Mouse (Mus musculus): Measurements from ENCODE around the gene Fam20b.
"Not testable (repeated sequence)": the region's sequence is repeated elsewhere in the genome, so short reads cannot be mapped to it uniquely, and the experiment has no call there.

Gene Fam20b

DNA sequence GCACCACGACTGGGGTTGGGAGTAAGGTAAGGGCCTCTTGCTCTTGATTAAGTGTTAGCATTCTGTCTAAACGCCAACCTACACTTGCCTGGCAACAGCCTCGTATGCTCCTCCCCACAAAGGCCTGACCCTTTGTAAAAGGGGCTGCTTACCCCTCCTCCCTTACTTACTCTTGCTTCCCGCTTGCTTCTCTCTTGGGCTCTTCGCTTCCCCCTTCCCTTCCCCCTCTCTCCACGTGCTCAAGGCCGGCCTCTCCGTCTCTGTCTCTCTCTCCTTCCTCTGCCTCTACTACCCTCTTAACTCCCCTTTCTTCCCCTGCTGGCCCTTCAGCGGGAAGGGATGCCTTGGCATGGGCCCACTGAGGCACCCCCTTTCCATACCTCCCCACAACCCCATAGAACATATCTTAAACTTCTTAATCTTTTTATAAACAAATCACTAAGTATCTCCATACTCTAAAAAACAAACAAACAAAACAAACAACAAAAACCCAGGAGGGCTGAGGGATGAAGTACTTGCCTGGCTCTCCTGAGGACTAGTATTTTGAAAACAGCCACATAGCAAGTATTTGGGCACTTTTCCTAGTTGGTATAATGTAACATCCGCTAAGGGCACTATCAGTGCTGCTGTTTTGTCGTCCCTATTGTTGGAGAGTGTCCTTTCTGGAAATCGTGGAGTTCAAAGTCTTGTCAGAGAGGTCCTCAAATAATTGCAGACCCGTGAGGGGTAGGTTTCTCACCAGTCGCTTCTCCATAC, 46.0 kb downstream of the Fam20b start:
- no peak for DNase-seq (ENCODE audit: low spot score in 2 of 2)

DNA sequence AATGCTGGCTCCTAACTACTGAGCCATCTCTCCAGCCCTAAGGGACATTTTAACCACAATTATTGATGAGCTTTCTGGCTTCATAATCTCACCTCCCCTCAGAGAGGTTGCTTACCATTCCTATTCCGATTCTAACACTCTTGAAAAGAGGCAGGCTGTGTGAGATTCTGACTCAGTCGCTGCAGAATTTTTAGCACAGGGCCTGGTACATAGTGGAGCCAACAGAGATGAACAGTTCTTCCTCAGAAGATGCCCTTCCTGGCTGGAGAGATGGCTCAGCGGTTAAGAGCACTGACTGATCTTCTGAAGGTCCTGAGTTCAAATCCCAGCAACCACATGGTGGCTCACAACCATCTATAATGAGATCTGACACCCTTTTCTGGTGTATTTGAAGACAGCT, 47.0 kb downstream of the Fam20b start:
- no peak for DNase-seq (ENCODE audit: low spot score in 2 of 2)

DNA sequence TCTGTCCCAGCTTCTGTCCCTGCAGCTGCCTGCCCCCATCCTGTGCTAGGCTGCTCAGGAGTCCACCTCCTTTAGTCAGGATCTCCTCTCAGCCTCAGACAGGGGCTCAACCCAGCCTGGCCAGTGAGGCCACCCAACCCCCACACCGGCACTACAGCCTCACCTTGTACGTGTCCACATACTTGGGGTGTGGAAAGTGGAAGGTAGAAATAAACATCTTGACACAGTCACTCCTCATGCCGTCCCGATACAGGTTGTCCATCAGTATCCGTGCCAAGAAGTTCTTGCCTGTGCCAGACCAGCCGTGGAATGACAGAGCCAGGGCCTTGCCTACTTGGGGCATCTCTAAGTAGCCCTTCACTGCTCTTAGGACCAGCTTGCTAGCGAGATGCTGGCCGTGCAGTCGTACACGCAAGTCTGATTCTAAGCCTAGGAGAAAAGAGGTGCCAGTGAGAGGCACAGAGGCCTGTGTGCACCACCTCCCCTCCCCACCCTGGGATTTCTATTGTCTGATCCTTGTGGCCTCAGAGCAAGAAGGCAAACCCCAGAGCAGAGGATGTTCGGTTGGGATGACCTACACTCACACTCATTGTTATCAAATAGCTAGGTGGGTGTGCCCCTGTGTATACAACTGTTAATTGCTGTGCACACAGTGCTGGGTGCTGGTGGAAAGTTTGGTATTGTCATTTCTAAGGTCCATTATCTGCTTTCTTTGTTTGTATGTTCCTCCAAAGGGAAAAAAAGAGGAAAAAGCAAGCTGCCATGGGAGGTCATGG, 49.5 kb downstream of the Fam20b start:
- DNase-seq (ENCODE audit: low spot score in 2 of 2) = no peak

DNA sequence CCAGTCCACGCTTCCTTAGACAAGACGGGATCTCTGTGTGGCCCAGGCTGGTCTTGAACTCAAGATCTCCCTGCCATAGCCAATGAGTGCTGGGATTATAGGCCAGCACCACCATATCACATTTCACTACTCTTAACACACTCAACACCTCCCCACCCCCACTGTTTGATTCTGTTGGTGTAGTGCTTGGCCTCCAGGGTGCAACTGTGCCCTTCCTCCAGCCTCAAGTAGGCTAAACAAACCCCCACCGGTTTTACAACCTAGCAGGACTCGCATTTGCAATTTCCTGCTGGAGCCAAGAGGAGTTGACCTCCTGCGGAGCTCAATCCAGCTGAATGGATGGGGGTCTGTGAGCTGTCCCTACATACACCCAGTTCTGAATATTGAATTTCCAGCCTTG, 50.3 kb downstream of the Fam20b start:
- no peak for DNase-seq (ENCODE audit: low spot score in 2 of 2)

DNA sequence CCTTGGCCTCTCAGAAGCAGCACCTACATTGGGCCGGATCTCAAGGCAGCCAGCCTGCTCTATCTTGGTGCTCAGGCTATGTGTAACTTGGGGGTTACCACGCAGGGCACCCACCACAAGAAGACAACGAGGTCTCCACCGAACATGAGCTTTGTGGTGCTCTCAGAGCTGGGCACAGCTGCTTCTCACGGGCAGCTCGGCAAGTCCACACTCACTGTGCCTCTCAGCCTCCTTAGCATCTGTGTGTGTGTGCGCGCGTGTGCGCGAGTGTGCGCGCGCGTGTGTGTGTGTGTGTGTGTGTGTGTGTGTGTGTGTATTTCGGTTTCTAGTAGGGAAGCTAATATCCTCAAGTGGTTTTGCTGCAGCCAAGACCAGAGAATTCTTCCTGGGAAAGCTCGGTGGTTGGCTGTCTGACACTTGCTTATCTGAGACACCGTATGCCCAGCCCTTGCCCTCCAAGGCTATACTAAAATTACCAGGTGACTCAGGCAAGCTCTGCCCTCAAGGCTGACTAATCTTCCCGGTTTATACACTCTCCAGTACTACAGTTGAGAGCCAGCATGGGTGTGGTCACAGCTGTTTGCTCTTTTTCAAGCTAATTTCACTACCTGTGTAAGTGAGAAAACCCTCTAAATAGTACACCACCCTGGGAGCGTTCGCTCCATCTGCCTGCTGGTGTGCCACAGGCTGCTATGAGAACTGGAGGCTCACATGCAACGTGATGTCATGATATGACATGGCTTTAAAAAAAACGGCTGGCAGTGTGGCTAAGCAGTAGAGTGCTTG, 51.6 kb downstream of the Fam20b start:
- peak in 1 of 2 experiments; percentile 59 for DNase-seq (ENCODE audit: low spot score in 2 of 2)

DNA sequence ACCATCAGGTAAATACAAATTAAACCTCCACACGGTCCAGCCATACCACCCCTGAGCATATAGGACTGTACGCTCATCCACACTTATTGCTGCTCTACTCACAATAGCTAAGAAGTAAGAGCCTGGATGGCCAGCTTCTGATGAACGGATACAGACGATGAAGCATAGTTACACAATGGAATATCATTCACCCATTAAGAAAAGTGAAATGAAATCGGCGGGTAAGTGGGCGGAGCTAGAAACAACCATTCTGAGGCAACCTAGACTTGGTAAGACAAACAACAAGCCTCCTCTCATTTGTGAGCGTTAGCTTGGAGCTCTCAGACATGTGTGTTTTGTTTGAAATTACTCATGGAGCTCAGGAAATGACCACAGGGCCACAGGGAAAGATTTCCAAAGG, 53.1 kb downstream of the Fam20b start:
- DNase-seq (ENCODE audit: low spot score in 2 of 2) = no peak

DNA sequence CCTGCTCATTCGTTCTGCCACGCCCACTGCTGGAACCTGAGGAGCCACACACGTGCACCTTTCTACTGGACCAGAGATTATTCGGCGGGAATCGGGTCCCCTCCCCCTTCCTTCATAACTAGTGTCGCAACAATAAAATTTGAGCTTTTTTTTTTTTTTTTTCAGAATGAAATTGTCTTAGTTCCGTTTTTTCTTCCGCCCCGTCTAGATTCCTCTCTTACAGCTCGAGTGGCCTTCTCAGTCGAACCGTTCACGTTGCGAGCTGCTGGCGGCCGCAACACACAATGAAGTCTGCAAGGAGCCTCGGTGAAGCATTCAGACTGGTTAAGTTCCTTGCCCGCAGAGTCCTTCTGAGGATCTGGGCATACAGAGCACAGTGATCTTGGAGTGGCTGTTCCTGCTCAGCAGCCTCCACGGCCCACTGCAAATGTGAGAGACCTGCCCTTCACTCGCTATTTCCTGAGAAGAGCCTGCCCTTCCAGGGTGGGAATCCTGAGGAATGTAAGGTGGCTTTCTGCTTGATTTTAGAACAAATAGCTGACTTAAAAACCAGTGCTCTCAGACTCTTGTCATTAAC, 58.1 kb downstream of the Fam20b start:
- not testable (repeated sequence) for DNase-seq (ENCODE audit: low spot score in 2 of 2)

DNA sequence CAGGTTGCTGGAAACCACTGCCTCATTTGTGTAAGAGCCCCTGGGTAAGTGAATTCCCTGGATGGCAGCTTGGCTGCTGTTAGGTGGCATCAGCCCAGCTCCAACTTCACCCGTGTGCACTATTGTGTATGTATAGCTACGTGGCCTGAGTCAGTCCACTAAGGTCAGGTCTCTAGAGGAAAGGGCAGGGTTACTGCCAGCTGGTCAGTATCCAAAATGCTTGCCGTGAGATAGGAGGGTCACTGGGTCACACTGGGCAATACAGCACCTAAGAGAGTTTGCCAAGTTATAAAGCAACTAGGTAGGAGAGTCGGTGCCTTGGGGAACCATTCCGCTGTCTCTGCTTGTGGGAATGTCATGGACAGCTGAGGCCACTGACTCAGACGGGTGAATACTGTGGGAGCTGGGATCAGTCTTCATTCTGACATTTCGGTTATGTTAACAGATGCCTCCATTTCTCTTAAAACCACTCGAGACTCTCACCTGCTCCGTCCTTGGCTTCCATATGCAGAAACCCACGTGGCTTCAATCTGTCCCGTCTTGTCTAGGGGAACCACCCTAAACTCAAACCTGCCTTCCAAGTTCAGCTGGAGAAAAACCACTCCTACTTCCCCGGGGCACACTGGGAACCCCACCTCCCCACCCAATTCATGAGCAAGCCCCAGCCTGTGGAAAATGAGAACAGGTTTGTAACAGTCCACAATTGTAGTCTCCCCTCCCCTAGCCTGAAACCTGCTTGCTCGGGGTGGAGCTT, 58.8 kb downstream of the Fam20b start:
- DNase-seq (ENCODE audit: low spot score in 2 of 2) = peak in 1 of 2 experiments; percentile 66

DNA sequence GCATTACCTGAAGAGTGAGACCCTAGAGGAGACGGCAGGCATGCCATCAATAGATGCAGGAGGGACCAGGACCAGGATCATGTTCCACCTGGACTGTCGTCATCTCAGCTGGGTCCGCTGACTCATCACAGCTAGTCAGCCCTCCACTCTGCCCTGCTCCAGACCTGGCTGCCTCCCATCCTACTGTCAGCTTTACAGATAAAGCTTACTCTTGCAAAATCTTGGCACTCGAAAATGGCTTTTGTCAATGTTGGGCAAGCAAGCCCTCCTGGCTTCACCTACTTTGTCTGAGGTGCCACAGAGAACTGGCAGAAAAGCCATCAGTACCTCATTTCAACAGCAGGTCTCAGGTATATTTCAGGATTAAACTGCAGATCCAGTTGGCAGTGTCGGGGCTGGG, 60.2 kb downstream of the Fam20b start:
- DNase-seq (ENCODE audit: low spot score in 2 of 2) = no peak

DNA sequence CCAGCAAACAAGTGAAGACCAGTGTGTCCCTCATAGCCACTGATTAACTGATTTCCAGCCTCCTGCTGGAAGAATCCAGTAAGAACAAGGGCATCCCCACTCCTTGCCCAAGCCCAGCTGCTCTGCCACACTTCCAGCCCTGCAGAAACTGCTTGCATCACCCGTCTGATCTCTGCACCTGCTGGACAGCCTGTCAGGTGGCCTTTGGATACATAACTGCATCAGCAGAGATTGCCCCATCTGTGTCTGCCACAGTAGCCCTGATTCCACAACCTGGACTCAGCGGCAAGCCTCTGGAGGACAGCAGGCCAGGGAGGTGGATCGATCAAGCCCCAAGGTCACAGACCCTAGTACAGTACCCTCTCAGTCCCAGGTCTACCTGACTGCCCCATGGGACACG, 61.4 kb downstream of the Fam20b start:
- no peak for DNase-seq (ENCODE audit: low spot score in 2 of 2)

DNA sequence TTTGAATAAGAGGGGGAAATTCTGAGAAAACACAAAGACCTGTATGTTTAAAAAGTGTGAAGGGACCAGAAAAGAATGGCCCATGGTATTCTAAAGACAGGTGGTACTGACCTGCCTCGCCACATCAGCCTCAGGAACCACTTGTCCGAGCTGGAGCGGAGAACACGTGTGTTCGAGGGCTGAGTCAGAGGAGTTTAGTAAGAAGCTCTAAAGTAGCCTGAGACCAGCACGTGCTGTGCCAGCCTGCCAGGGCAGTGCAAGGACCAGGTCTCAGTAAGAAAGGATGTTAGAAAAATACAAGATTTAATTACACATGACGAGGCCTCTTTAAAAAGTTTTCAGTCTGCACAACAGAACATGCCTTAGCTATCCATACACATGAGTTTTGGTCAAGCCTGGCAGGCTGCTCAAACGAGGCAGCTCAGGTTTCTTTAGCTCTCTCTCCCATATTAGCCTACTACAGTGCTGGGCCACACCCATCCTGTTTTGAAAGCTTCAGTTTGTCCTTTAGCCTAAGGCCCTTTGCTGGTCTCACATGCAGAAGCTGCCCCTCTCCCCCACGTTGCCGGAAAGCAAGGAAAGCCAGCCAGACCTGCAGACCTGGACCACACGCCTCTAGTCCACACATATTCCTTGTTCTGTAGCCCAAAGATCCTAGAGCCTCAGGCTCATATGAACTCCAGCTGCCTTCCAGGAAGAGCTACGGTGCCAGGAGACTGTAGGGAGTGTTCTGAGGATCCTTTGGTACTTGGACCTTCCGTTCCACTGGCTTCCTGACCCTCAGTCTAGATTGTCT, 64.0 kb downstream of the Fam20b start:
- no peak for DNase-seq (ENCODE audit: low spot score in 2 of 2)

DNA sequence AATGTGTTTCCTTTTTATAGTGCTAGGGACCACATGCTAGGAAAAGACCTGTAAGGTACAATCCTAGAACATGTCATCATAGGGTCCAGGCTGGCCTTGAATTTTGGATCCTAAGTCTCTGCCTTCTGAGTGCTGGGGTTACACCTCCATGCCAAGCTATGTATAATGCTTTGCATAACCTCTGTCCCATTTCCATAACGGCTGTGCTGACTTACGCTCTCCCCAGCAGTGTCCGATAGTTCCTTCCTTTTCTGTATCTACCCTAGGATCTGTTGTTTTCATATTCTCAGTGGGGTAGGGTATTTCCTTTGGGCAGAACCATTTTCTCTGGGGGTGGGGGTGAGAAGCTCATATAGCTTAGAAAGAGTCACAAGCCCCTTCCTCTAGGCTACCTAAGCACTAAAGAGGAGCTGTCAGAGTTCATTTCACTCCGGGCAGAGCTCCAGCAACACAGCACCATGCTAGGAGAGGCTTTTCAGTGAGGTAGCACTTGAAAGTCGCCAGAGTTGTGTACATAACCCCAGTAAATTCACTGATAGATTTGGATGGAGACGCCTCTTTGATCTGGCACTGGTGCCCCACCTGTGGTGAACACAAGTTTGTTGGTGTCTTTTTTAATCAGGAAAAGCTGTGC, 66.6 kb downstream of the Fam20b start:
- DNase-seq (ENCODE audit: low spot score in 2 of 2) = no peak

DNA sequence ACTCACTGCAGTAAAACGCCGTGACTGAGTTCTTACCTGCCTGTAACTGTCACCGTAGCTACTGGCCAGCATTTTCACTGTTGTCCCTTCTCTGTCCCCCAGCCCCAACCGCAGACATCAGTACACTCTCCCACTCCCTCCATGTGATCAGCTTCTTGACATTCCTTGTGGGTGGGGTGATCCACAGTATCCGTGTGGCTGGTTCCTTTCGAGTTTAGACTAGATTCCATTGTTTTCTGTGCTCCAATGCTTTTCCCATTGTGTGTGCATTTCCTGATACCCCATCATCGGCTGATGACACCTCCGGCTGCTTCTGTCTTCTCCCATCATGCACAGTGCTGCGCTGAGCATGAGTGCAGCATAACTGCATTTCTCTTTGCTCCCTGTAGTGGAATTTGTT, 68.3 kb downstream of the Fam20b start:
- DNase-seq (ENCODE audit: low spot score in 2 of 2) = no peak

DNA sequence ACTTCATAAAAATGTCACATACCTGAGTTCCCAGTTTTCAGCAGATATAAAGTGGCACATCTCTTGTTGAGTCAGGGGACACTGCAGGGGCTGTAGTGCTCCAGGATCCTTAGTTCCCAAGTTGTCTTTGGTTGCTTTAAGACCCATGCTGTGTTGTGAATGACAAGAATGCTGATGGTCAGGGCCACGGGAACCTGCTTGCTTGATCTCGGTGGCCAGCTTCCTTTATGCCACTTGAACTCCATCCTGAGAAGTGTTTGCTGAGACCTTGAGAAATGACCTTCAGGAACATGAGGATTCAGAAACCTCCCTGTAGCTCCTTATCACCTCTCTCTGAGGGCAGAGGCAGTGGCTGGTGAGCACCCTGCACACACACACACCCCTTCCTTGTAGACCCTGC, 70.2 kb downstream of the Fam20b start:
- DNase-seq (ENCODE audit: low spot score in 2 of 2) = no peak

DNA sequence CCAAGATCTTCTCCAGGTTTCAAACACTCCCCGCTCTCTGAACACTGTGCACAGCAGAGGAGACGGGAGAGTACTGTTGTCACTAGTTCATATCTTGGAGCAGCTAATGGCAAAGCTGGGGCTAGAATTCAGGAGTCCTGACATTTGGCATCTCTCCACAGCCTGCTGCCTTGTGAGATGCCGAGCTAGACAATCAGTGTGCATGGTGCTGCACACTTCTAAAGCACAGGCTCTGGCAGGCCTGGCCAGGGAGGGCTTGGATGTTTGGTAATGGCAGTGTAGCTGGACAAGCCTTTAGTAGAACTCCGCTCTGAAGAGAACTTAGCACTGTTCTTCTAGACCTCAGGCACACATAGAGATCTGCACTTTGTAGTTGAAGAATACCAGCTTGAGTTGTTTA, 72.9 kb downstream of the Fam20b start:
- no peak for DNase-seq (ENCODE audit: low spot score in 2 of 2)

DNA sequence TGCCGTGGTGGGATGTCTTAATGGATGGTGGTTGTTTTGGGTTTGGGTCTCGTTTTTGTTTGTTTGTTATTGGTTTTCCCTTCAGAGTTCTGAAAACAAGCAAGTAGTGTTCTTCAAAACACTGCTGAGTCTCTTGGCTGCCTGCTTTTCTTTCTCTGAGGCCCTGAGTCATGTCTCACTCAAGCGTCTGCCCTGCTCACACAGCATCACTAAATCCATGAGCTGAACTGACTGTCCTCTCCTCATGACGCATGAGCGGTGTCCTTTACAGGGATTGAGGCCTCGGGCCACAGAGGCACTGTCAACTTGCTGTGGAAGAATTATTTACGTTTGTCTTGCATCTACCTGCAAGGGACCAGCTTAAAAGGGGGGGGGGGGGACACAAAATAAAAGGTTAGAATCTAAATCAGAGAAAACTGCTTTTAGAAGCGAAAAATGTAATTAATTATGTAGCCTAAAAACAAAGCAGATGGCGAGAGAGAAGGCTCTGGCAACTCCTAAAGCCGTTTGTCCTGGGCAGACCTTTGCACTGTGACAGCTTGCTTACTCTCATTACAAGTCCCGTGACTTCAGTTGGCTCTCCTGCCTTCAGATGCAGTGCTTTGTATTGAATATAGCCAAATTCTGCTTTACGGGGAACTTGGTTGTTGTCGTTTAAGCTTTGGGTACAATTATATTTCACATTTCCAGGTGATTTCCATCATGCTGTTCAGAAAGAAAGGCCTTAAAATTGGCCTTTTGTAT, 73.9 kb downstream of the Fam20b start:
- no peak for DNase-seq (ENCODE audit: low spot score in 2 of 2)

DNA sequence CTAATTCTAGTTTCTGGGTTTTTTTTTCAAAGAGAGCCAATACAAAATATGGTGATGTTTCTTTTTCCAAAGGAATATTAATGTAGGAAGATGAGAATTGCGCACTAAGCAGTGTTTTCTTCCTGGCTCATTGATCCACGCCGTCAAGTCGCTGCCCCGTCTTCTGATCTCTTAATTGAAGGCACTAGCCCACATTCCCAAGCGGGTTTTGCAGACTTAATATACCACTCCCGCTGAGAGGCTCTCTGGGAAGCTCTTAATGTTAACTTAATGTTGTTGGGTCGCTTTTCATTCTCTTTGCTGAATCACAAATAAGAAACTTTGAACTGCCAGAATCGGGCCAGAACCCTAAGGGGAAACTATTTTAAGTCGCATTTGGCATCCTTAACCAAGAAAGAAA, 74.8 kb downstream of the Fam20b start:
- DNase-seq (ENCODE audit: low spot score in 2 of 2) = no peak

DNA sequence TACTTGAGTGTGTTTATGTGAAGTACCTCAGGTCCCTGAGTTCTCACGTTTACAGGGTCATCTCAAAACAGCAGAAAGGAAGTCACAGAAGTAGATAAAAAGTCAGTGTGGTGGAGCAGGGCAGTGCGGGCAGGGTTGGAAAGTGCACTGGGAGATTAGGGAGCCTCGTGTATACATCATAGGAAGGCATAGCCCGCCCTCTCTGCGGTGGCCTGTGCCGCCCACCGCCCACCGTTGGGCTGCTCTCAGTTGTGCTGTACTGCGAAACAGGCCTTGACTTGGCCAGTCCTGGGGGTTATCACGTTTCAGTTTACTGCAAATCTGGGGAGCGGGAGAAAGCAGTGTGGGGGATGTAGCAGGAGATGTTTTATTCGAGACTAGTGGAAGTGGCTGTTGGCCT, 76.1 kb downstream of the Fam20b start:
- DNase-seq (ENCODE audit: low spot score in 2 of 2) = no peak

DNA sequence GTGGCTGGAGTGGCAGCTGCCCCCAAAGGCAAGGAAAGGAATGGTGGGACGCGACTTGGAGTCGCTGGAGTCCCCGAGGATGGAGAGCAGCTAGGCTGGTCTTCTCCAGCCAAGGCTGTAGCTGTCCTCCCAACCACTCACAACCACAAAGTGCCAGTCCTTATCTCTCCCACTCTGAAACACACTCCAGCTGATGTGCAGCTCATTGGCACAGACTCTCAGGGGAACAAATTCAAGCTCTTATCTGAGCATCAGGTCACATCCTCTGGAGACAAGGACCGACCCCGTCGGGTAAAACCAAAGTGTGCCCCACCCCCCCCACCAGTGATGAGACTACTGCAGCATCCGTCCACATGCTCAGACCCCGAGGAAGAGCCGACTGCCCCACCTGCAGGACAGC, 77.1 kb downstream of the Fam20b start:
- DNase-seq (ENCODE audit: low spot score in 2 of 2) = no peak
